Mouse (Mus musculus) midbrain, embryonic 11.5 days (tissue): ENCODE measurements at regions not wholly inside any gene's neighbourhood (a gene's known extent, or its start where the extent isn't known, plus 50 kb on each side); places are given as distances from the start of the nearest gene placed in this dataset.

Experiments used
- ATAC-seq: fragments of 200-750 bp; cut with Nextera tagmentation; 2 replicates; pipeline ENCODE4 v1.8.0; 2017; ENCODE audit warnings: moderate TSS enrichment, moderate library complexity; ENCODE audit not compliant: low FRiP score
- DNase-seq: peaks from one replicate; pipeline ENCODE4 v3.0.0; 2015; ENCODE audit warnings: low spot score; ENCODE audit errors: missing footprints
- H3K27ac ChIP-seq: fragments of 300-500 bp; sonication (generic); 2 replicates; pipeline ENCODE4 v1.5.1; 2014; ENCODE audit warnings: low read depth, low read length
- H3K27me3 ChIP-seq: fragments of 300-500 bp; sonication (generic); 2 replicates; pipeline ENCODE4 v1.6.1; 2014; ENCODE audit warnings: mild to moderate bottlenecking, low read length, moderate library complexity, mixed read lengths; ENCODE audit not compliant: control insufficient read depth, insufficient read depth
- H3K36me3 ChIP-seq: fragments of 300-500 bp; sonication (generic); 2 replicates; pipeline ENCODE4 v1.6.1; 2014; ENCODE audit warnings: mild to moderate bottlenecking, low read length, moderate library complexity, mixed read lengths; ENCODE audit not compliant: control insufficient read depth, insufficient read depth
- H3K4me1 ChIP-seq: fragments of 300-500 bp; sonication (generic); 2 replicates; pipeline ENCODE4 v1.6.1; 2014; ENCODE audit warnings: low read length; ENCODE audit not compliant: control insufficient read depth, insufficient read depth
- H3K4me2 ChIP-seq: fragments of 300-500 bp; sonication (generic); 2 replicates; pipeline ENCODE4 v1.6.1; 2014; ENCODE audit warnings: mild to moderate bottlenecking, moderate library complexity
- H3K4me3 ChIP-seq: fragments of 300-500 bp; sonication (generic); 2 replicates; pipeline ENCODE4 v1.5.1; 2014; ENCODE audit warnings: low read depth, low read length
- H3K9ac ChIP-seq: fragments of 300-500 bp; sonication (generic); 2 replicates; pipeline ENCODE4 v1.6.1; 2014; ENCODE audit warnings: low read length
- H3K9me3 ChIP-seq: fragments of 300-500 bp; sonication (generic); 2 replicates; pipeline ENCODE4 v1.6.1; 2016; ENCODE audit warnings: low read length; ENCODE audit not compliant: control insufficient read depth
- WGBS: fragments of 180-500 bp; shearing (Covaris S2); extraction: QIAGEN DNeasy Blood & Tissue Kit; methylation state at CpG from one replicate; pipeline ENCODE4 v1.1.7; 2014; 5-methylcytosine and 5-hydroxymethylcytosine counted together

DNA sequence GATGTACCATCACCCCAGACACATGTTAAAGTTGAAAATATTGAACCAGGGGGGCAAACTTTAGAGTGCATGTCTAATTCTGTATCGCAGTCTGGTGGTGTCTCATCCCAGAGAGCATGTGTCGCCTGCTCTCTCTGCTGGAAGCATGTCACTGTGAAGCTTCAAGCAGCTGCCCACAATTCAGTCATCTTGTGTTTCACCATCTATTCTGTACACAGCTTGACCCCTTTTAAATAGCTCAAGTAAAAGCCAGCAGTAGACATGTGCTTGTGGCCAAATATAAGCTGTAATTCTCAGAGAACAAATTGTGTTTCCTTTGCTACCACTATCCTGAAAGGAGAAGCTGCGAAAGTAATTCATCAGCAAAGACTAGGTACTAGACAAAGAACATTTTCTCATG, 96.6 kb upstream of the Htr2a start:
- Histone ChIP-seq H3K4me3 (no peak overlapping the region), H3K9me3 (no peaks in the 10 kb centered on the region), H3K27me3 (no peaks in the 10 kb centered on the region), H3K27ac (no peak overlapping the region), H3K4me2 (no peak overlapping the region), H3K36me3 (no peaks in the 10 kb centered on the region), H3K4me1 (no peaks in the 10 kb centered on the region), H3K9ac (no peak overlapping the region)
- ATAC-seq: no peak
- no peak for DNase-seq
- 93% methylated on average over 3 of the region's 3 CpGs for WGBS

DNA sequence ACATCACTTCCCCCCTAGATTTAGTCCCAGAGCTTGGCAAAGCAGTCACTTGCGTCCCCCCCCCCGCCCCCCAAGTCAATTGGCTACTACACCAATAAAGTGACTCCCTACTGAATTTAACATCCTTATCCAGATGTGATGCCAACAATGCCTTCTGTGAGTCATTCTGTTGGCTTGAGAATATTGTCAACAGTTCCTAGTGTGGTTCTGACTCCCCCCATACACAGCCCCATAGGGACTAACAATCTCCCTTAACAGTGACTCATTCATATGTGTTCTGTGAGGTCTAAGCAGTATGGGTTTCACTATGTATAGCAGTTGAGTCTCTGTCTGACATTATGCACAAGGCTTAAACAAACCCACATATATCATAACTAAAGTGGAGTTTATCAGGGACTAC, 89.5 kb upstream of the Htr2a start:
- Histone ChIP-seq H3K4me3 (no peak overlapping the region), H3K4me2 (no peak overlapping the region), H3K4me1 (no peaks in the 10 kb centered on the region), H3K9me3 (no peaks in the 10 kb centered on the region), H3K36me3 (no peaks in the 10 kb centered on the region), H3K27ac (no peak overlapping the region), H3K27me3 (no peaks in the 10 kb centered on the region), H3K9ac (no peak overlapping the region)
- ATAC-seq (no peak), DNase-seq (no peak)
- 94% methylated on average over 2 of the region's 2 CpGs for WGBS

DNA sequence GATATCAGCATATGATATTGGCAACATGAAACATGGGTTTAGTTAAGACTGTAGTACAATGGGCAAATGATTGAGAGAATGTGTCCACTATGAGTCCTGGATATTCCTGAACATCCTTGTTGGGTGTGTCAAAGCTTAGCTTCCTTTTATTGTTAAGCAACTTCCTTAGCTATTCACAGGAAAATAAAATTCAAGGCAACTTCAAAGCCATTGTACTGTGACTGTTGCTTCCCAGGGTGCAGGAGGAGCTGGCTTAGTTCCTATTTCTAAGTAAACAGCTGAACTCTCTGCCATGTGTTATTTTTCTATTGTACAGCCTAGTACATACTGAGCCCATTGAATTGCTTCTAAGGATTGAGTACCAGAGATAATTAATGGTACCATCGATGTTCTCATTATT, 87.0 kb upstream of the Htr2a start:
- Histone ChIP-seq H3K9ac (no peak overlapping the region), H3K4me3 (no peak overlapping the region), H3K27ac (no peak overlapping the region), H3K4me2 (no peak overlapping the region), H3K9me3 (no peaks in the 10 kb centered on the region), H3K4me1 (no peaks in the 10 kb centered on the region), H3K36me3 (no peaks in the 10 kb centered on the region), H3K27me3 (no peaks in the 10 kb centered on the region)
- no peak for ATAC-seq
- 93% methylated on average over 1 of the region's 1 CpGs for WGBS
- DNase-seq: no peak

DNA sequence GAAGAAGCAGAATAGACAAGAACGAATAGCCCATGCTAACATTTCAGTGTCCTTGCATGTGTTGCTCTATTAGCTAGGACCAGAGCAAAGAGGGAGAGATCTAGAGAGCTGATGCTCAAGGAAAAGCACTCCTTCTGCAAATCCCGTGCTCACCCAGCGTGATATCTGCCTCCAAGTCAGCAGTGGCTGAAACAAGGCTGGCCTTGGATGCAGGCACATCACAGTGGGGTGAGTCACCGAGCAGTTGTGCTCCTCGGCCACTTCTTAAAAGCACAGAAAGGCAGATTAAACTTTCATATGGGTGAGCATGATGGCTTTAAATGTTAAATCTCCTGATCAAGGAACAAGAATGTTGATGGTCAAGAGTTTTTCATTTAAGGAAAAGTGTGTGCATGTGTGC, 82.3 kb upstream of the Htr2a start:
- Histone ChIP-seq H3K27me3 (no peaks in the 10 kb centered on the region), H3K27ac (no peak overlapping the region), H3K4me3 (no peak overlapping the region), H3K4me1 (no peaks in the 10 kb centered on the region), H3K36me3 (no peaks in the 10 kb centered on the region), H3K4me2 (no peak overlapping the region), H3K9me3 (no peaks in the 10 kb centered on the region), H3K9ac (no peak overlapping the region)
- 66% methylated on average over 5 of the region's 5 CpGs for WGBS
- ATAC-seq: no peak
- peak; percentile 79 for DNase-seq
